Mouse (Mus musculus): ENCODE data around the gene Gm10073. TPM values are rescaled to one million over a fixed set of nuclear protein-coding genes. Genes with fewer than 3 reads are reported as not detected.

Gene Gm10073
- total and polyA plus RNA-seq, 3 experiments = 21.6 to 224 (median 117) TPM

- Histone ChIP-seq H3K4me1 (ENCODE audit: control insufficient read depth in 1 of 2, insufficient read depth in 2 of 2) (peaks cover 0 to 5% of the 10 kb centered on the region in 2 experiments; a peak in 2 of 4 replicates), H3K4me2 (ENCODE audit: insufficient read depth, low read depth, poor library complexity, severe bottlenecking) (no peak overlapping the region), H3K27ac (ENCODE audit: insufficient read depth, low read depth) (no peak overlapping the region), H3K36me3 (replicated peaks in 1 of 2; ENCODE audit: control insufficient read depth in 1 of 2, insufficient read depth in 1 of 2, low read length in 1 of 2) (no peaks in the 10 kb centered on the region), H3K9ac (ENCODE audit: insufficient read depth, low read depth) (no peak overlapping the region), H3K79me2 (replicated peaks; ENCODE audit: control insufficient read depth, extremely low read depth, insufficient read depth, poor library complexity, severe bottlenecking) (no peaks in the 10 kb centered on the region), H3K27me3 (replicated peaks) (no peaks in the 10 kb centered on the region), H3K9me3 (replicated peaks; ENCODE audit: low read length) (no peaks in the 10 kb centered on the region), H3K4me3 (replicated peaks in 1 of 3; ENCODE audit: low read depth in 2 of 3, low read length in 2 of 3, poor library complexity in 1 of 3) (no peak overlapping the region)
- no peak for TF ChIP-seq KAT2A (IDR thresholded peaks at IDR 0.05; ENCODE audit: insufficient replicate concordance, low read length)
- TF ChIP-seq UBTF (IDR thresholded peaks at IDR 0.05; ENCODE audit: low read depth, low read length) = no peak
- TF ChIP-seq NELFE (IDR thresholded peaks at IDR 0.05; ENCODE audit: low read depth, low read length) = no peak
- TF ChIP-seq PAX5 (IDR thresholded peaks at IDR 0.05; ENCODE audit: low read length) = no peak
- peak; percentile 45 for TF ChIP-seq USF1 (IDR thresholded peaks at IDR 0.05; ENCODE audit: low read depth, low read length)
- TF ChIP-seq BHLHE40 (IDR thresholded peaks at IDR 0.05; ENCODE audit: low read depth, low read length) = peak; percentile 58
- in situ Hi-C loops (cut with MboI; ENCODE audit: low pct_ligation_motif_present, low pct_unique_long_range_greater_than_20kb, low sequenced_read_pairs) = loop anchor here (10.0 kb wide), 1 partner anchor 132 kb away; the partner anchor contains the start of gene Zfp90
- no peak for DNase-seq (ENCODE audit: extremely low read depth)
- dilution Hi-C loops (cut with MboI; ENCODE audit: extremely low pct_ligation_motif_present, extremely low pct_unique_long_range_greater_than_20kb, low sequenced_read_pairs) = no loop called here
These were observed 26.5 kb downstream of the Gm10073 start for GRCm38 (mm10) chr8:106546746-106547145.

- DNase-seq (ENCODE audit: extremely low read depth) = no peak
- Histone ChIP-seq H3K4me3 (replicated peaks in 1 of 3; ENCODE audit: low read depth in 2 of 3, low read length in 2 of 3, poor library complexity in 1 of 3) (no peak overlapping the region), H3K4me2 (ENCODE audit: insufficient read depth, low read depth, poor library complexity, severe bottlenecking) (no peak overlapping the region), H3K9me3 (replicated peaks; ENCODE audit: low read length) (no peaks in the 10 kb centered on the region), H3K27me3 (replicated peaks) (no peaks in the 10 kb centered on the region), H3K27ac (ENCODE audit: insufficient read depth, low read depth) (no peak overlapping the region), H3K36me3 (replicated peaks in 1 of 2; ENCODE audit: control insufficient read depth in 1 of 2, insufficient read depth in 1 of 2, low read length in 1 of 2) (no peaks in the 10 kb centered on the region), H3K79me2 (replicated peaks; ENCODE audit: control insufficient read depth, extremely low read depth, insufficient read depth, poor library complexity, severe bottlenecking) (no peaks in the 10 kb centered on the region), H3K9ac (ENCODE audit: insufficient read depth, low read depth) (no peak overlapping the region), H3K4me1 (ENCODE audit: control insufficient read depth in 1 of 2, insufficient read depth in 2 of 2) (peaks cover 0 to 5% of the 10 kb centered on the region in 2 experiments; a peak in 2 of 4 replicates)
- dilution Hi-C loops (cut with MboI; ENCODE audit: extremely low pct_ligation_motif_present, extremely low pct_unique_long_range_greater_than_20kb, low sequenced_read_pairs) (no loop called here), in situ Hi-C loops (cut with MboI; ENCODE audit: low pct_ligation_motif_present, low pct_unique_long_range_greater_than_20kb, low sequenced_read_pairs) (loop anchor here (10.0 kb wide), 1 partner anchor 130 kb away; the partner anchor contains the start of gene Zfp90)
- TF ChIP-seq SMC3 (IDR thresholded peaks at IDR 0.05; ENCODE audit: low read depth, low read length) = peak; percentile 59
- peak; percentile 34 for TF ChIP-seq RAD21 (IDR thresholded peaks at IDR 0.05; ENCODE audit: low read depth, low read length)
- TF ChIP-seq ZMIZ1 (IDR thresholded peaks at IDR 0.05; ENCODE audit: low read depth, low read length) = no peak
- TF ChIP-seq CTCF (conservative IDR thresholded peaks at IDR 0.05 in 1 of 2, IDR thresholded peaks at IDR 0.05 in 1 of 2; ENCODE audit: low read depth in 2 of 2, low read length in 2 of 2) = peak; percentile 25 to 54; a peak in 3 of 4 replicates
These were observed 28.1 kb downstream of the Gm10073 start for GRCm38 (mm10) chr8:106545149-106545548.

- no peak for DNase-seq (ENCODE audit: extremely low read depth)
- Histone ChIP-seq H3K36me3 (replicated peaks in 1 of 2; ENCODE audit: control insufficient read depth in 1 of 2, insufficient read depth in 1 of 2, low read length in 1 of 2) (no peaks in the 10 kb centered on the region), H3K9me3 (replicated peaks; ENCODE audit: low read length) (no peaks in the 10 kb centered on the region), H3K4me3 (replicated peaks in 1 of 3; ENCODE audit: low read depth in 2 of 3, low read length in 2 of 3, poor library complexity in 1 of 3) (no peak overlapping the region), H3K27me3 (replicated peaks) (no peaks in the 10 kb centered on the region), H3K27ac (ENCODE audit: insufficient read depth, low read depth) (no peak overlapping the region), H3K4me1 (ENCODE audit: control insufficient read depth in 1 of 2, insufficient read depth in 2 of 2) (peaks cover 0 to 2% of the 10 kb centered on the region in 2 experiments; a peak in 2 of 4 replicates), H3K9ac (ENCODE audit: insufficient read depth, low read depth) (no peak overlapping the region), H3K79me2 (replicated peaks; ENCODE audit: control insufficient read depth, extremely low read depth, insufficient read depth, poor library complexity, severe bottlenecking) (no peaks in the 10 kb centered on the region), H3K4me2 (ENCODE audit: insufficient read depth, low read depth, poor library complexity, severe bottlenecking) (no peak overlapping the region)
- dilution Hi-C loops (cut with MboI; ENCODE audit: extremely low pct_ligation_motif_present, extremely low pct_unique_long_range_greater_than_20kb, low sequenced_read_pairs) = no loop called here
- TF ChIP-seq MYC (IDR thresholded peaks at IDR 0.05; ENCODE audit: low read depth, low read length) = no peak
- TF ChIP-seq SIN3A (IDR thresholded peaks at IDR 0.05; ENCODE audit: low read length) = no peak
- no peak for TF ChIP-seq ZMIZ1 (IDR thresholded peaks at IDR 0.05; ENCODE audit: low read depth, low read length)
- TF ChIP-seq USF2 (conservative IDR thresholded peaks at IDR 0.05; ENCODE audit: low read depth, low read length) = no peak
- TF ChIP-seq TCF12 (IDR thresholded peaks at IDR 0.05; ENCODE audit: low read depth, low read length) = no peak
- TF ChIP-seq UBTF (IDR thresholded peaks at IDR 0.05; ENCODE audit: low read depth, low read length) = no peak
- no peak for TF ChIP-seq E2F4 (IDR thresholded peaks at IDR 0.05; ENCODE audit: insufficient replicate concordance, low read depth, low read length)
- no peak for TF ChIP-seq ZC3H11A (IDR thresholded peaks at IDR 0.05; ENCODE audit: low read depth, low read length)
- TF ChIP-seq POLR2AphosphoS2 (IDR thresholded peaks at IDR 0.05; ENCODE audit: low read depth, low read length) = no peak
- no peak for TF ChIP-seq NRF1 (IDR thresholded peaks at IDR 0.05; ENCODE audit: low read depth, low read length)
- no peak for TF ChIP-seq GABPA (IDR thresholded peaks at IDR 0.05; ENCODE audit: insufficient replicate concordance, low read depth, low read length)
- in situ Hi-C loops (cut with MboI; ENCODE audit: low pct_ligation_motif_present, low pct_unique_long_range_greater_than_20kb, low sequenced_read_pairs) = loop anchor here (10.0 kb wide), 1 partner anchor 128 kb away; the partner anchor contains the start of gene Zfp90
These were observed 30.2 kb downstream of the Gm10073 start for GRCm38 (mm10) chr8:106543043-106543442.
